ENCODE assay signal across 9 mouse cellular contexts in the genomic region with DNA sequence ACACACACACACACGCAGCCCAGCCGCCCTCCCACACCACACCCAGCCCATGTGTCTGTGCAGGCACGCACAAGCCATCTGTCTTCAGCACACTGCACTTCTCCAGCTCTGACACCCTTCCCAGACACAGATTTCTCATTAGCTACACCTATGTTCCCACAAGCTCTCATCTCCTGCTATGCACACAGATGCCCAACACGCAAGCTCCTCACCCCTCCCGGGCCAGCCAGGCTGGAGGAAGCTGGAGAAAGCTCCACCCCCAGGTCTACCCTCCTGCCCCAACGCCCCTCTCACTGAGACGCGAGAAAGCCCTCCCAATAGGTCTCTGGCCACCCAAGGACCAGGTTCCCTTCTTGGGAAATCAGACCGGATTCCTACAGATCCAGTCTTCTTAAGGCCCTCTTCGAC. TPM values are rescaled to one million over a fixed set of nuclear protein-coding genes. Genes with fewer than 3 reads are reported as not detected.
A peak's percentile ranks its signal among the peaks of the same experiment; 100 is the strongest.
DNase-seq lines count a peak whose midpoint lies in the region; ATAC-seq and TF ChIP-seq lines count a peak whose summit lies in the region.
"Had no signal": no experiment of that assay in that cellular context is flagged by ENCODE, and none has a peak within 500 bp of the region (broad histone marks: within the 10 kb centered on the region; RNA-seq: fewer than 3 reads in every experiment).

No protein-coding gene starts in this region.

- WGBS in liver, adult 2 months: 15% methylated on average over 10 of the region's 10 CpGs
- WGBS in heart, embryonic 16.5 days: 6% methylated on average over 10 of the region's 10 CpGs
- WGBS in neural tube, embryonic 13.5 days: 9% methylated on average over 10 of the region's 10 CpGs

- peaks cover 7% of the 10 kb centered on the region for H3K9me3 ChIP-seq in heart, embryonic 16.5 days (replicated peaks; ENCODE audit: control insufficient read depth, low read length)
- peaks cover 6% of the 10 kb centered on the region for H3K9me3 ChIP-seq in neural tube, embryonic 13.5 days

- H3K4me3 ChIP-seq in liver, adult 2 months (ENCODE audit: insufficient read depth, low read depth, low read length): peak overlapping the region; percentile 53
- H3K4me3 ChIP-seq in heart, embryonic 16.5 days (ENCODE audit: low read length): peak overlapping the region; percentile 59
- peak overlapping the region; percentile 39 for H3K4me3 ChIP-seq in neural tube, embryonic 13.5 days

- no peak for TF ChIP-seq POLR2A in liver, adult 2 months (IDR thresholded peaks at IDR 0.05; ENCODE audit: extremely low read depth, insufficient read depth, low read length)

- H3K4me1 ChIP-seq in liver, adult 2 months (ENCODE audit: control insufficient read depth, insufficient read depth, low read length): peaks cover 27% of the 10 kb centered on the region
- peaks cover 51% of the 10 kb centered on the region for H3K4me1 ChIP-seq in heart, embryonic 16.5 days (ENCODE audit: control insufficient read depth, insufficient read depth, low read length)
- peaks cover 52% of the 10 kb centered on the region for H3K4me1 ChIP-seq in neural tube, embryonic 13.5 days (replicated peaks)

- no peak for TF ChIP-seq CTCF in liver, adult 2 months (IDR thresholded peaks at IDR 0.05; ENCODE audit: low read depth, low read length)

- H3K27ac ChIP-seq in liver, adult 2 months (replicated peaks; ENCODE audit: insufficient read depth, low read depth, low read length): peak overlapping the region; percentile 11; the same call in 1 of the 2 replicates
- peak overlapping the region; percentile 67 for H3K27ac ChIP-seq in heart, embryonic 16.5 days (ENCODE audit: low read length)
- H3K27ac ChIP-seq in neural tube, embryonic 13.5 days (replicated peaks): no peak overlapping the region

- 0 out of 2 replicates have a peak, but pooled peaks cover 6% of the 10 kb centered on the region for H3K27me3 ChIP-seq in liver, adult 2 months (ENCODE audit: control insufficient read depth, insufficient read depth, low read length)
- H3K27me3 ChIP-seq in heart, embryonic 16.5 days (ENCODE audit: control insufficient read depth, insufficient read depth, low read length): peaks cover 19% of the 10 kb centered on the region
- peaks cover 76% of the 10 kb centered on the region for H3K27me3 ChIP-seq in neural tube, embryonic 13.5 days

- ATAC-seq in heart, embryonic 16.5 days (replicated peaks; ENCODE audit: extremely low read depth, insufficient read depth, low FRiP score): no peak; the same call in 1 of the 2 replicates
- no peak for ATAC-seq in neural tube, embryonic 13.5 days (ENCODE audit: low read depth)

- H3K4me2 ChIP-seq in heart, embryonic 16.5 days (ENCODE audit: low read depth, low read length): peak overlapping the region; percentile 79
- peak overlapping the region; percentile 66 for H3K4me2 ChIP-seq in neural tube, embryonic 13.5 days

- no peaks in the 10 kb centered on the region for H3K36me3 ChIP-seq in liver, adult 2 months (ENCODE audit: control insufficient read depth, insufficient read depth, low read length)
- H3K36me3 ChIP-seq in heart, embryonic 16.5 days (ENCODE audit: control insufficient read depth, insufficient read depth): no peaks in the 10 kb centered on the region
- H3K36me3 ChIP-seq in neural tube, embryonic 13.5 days: no peaks in the 10 kb centered on the region

- no peak for DNase-seq in liver, adult 2 months (ENCODE audit: extremely low read depth, low read depth, low spot score)
- no peak for DNase-seq in liver
- DNase-seq in embryo, embryonic 11 days: peak; percentile 69
- peak; percentile 58 for DNase-seq in layer of hippocampus, adult 9-11 months
- no peak for DNase-seq in c-Kit-positive CD71-positive TER-119-positive erythroid progenitor cells, embryonic 14.5 days (ENCODE audit: low spot score)
- no peak for DNase-seq in thymus, adult 18-20 months

- no peaks in the 10 kb centered on the region for H3K79me2 ChIP-seq in liver, adult 2 months (ENCODE audit: control insufficient read depth, insufficient read depth, low read length)

- peak overlapping the region; percentile 58 for H3K9ac ChIP-seq in liver, adult 2 months (ENCODE audit: low read depth, low read length)
- H3K9ac ChIP-seq in heart, embryonic 16.5 days (ENCODE audit: low read length): peak overlapping the region; percentile 74
- peak overlapping the region; percentile 44 for H3K9ac ChIP-seq in neural tube, embryonic 13.5 days

RNA-seq across cellular contexts. Expression of gene Ntf3, which starts 4.4 kb away (rescaled TPM):
- 1.1 and 1.3 TPM in 2 replicates for total RNA-seq in liver, adult 2 months (2014; rRNA removed)
- polyA plus RNA-seq in liver, adult 2 months (2012; rRNA removed): 0.33 and 0.57 TPM in 2 replicates
- polyA plus RNA-seq in heart, embryonic 16.5 days (2015; fragmentation: Nextera tagmentation; extraction: Ambion mirVana): 6.6 and 8.3 TPM in 2 replicates
- polyA plus RNA-seq in neural tube, embryonic 13.5 days (2015; fragmentation: Nextera tagmentation; extraction: Ambion mirVana): 8.3 and 9.9 TPM in 2 replicates
- total RNA-seq: MEL had no signal

Comparison
In these comparisons a context has a peak if more than half of its experiments do, and no peak if none do; other contexts are left out.
1. DNase-seq: peak in embryo, embryonic 11 days (single experiment) and layer of hippocampus, adult 9-11 months (single experiment); none in liver, adult 2 months (single experiment), liver (single experiment), c-Kit-positive CD71-positive TER-119-positive erythroid progenitor cells, embryonic 14.5 days (single experiment) and thymus, adult 18-20 months (0 of 2).
2. Peak in every context shown above with its lines, with median percentiles within 50 percentile points of each other: H3K4me3 ChIP-seq and H3K9ac ChIP-seq.